Mouse (Mus musculus) intestine, embryonic 14.5 days (tissue): ENCODE measurements at regions not wholly inside any gene's neighbourhood (a gene's known extent, or its start where the extent isn't known, plus 50 kb on each side); places are given as distances from the start of the nearest gene placed in this dataset.

Experiments
- ATAC-seq: fragments of 200-750 bp; cut with Nextera tagmentation; replicated peaks from 2 replicates; pipeline ENCODE4 v1.8.0; 2017; ENCODE audit warnings: low read depth, moderate number of reproducible peaks, moderate TSS enrichment, moderate library complexity; ENCODE audit not compliant: low FRiP score, low TSS enrichment
- DNase-seq: peaks from one replicate; pipeline ENCODE4 v3.0.0-alpha.2; 2018; ENCODE audit warnings: low spot score
- H3K27ac ChIP-seq: fragments of 300-500 bp; sonication (generic); 2 replicates; pipeline ENCODE4 v1.5.1; 2014; ENCODE audit warnings: low read depth, mild to moderate bottlenecking, control low read depth
- H3K27me3 ChIP-seq: fragments of 300-500 bp; sonication (generic); replicated peaks from 2 replicates; pipeline ENCODE4 v1.6.1; 2014; ENCODE audit warnings: low read length, control low read depth; ENCODE audit not compliant: control insufficient read depth, insufficient read depth
- H3K36me3 ChIP-seq: fragments of 300-500 bp; sonication (generic); 2 replicates; pipeline ENCODE4 v1.6.1; 2014; ENCODE audit warnings: low read length, control low read depth; ENCODE audit not compliant: control insufficient read depth, insufficient read depth
- H3K4me1 ChIP-seq: fragments of 300-500 bp; sonication (generic); replicated peaks from 2 replicates; pipeline ENCODE4 v1.6.1; 2014; ENCODE audit warnings: low read length, control low read depth, mixed read lengths; ENCODE audit not compliant: control insufficient read depth, insufficient read depth
- H3K4me2 ChIP-seq: fragments of 300-500 bp; sonication (generic); 2 replicates; pipeline ENCODE4 v1.6.1; 2014; ENCODE audit warnings: low read length
- H3K4me3 ChIP-seq: fragments of 300-500 bp; sonication (generic); 2 replicates; pipeline ENCODE4 v1.5.1; 2014; ENCODE audit warnings: low read depth, low read length, control low read depth, mixed read lengths
- H3K9ac ChIP-seq: fragments of 300-500 bp; sonication (generic); 2 replicates; pipeline ENCODE4 v1.6.1; 2014; ENCODE audit warnings: mild to moderate bottlenecking, low read length
- H3K9me3 ChIP-seq: fragments of 300-500 bp; sonication (generic); 2 replicates; pipeline ENCODE4 v1.6.1; 2016; ENCODE audit warnings: low read length, control low read depth; ENCODE audit not compliant: control insufficient read depth
- WGBS: fragments of 180-500 bp; shearing (Covaris S2); extraction: QIAGEN DNeasy Blood & Tissue Kit; methylation state at CpG from one replicate; pipeline ENCODE4 v1.1.7; 2014; 5-methylcytosine and 5-hydroxymethylcytosine counted together

DNA sequence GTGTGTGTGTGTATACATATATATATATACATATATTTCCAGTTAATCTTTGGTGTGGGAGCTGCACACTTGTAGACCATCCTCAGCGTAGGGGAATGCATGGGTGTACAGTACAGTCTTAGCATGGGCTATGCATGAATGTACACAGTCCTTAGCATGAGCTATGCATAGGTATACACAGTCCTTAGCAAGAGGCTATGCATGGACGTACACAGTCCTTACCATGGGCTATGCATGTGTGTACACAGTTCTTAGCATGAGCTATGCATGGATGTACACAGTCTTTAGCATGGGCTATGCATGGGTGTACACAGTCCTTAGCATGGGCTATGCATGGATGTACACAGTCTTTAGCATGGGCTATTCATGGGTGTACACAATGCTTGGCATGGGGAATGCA, 70.5 kb downstream of the Rchy1 start:
- H3K4me2 ChIP-seq: no peak overlapping the region
- DNase-seq: no peak
- no peak overlapping the region for H3K27ac ChIP-seq
- H3K9ac ChIP-seq: no peak overlapping the region
- H3K9me3 ChIP-seq: 0 out of 2 replicates have a peak, but pooled peaks cover 2% of the 10 kb centered on the region
- no peaks in the 10 kb centered on the region for H3K36me3 ChIP-seq
- ATAC-seq: no peak
- no peak overlapping the region for H3K4me3 ChIP-seq
- 87% methylated on average over 2 of the region's 2 CpGs for WGBS
- H3K27me3 ChIP-seq: no peaks in the 10 kb centered on the region
- H3K4me1 ChIP-seq: no peaks in the 10 kb centered on the region

- H3K9ac ChIP-seq: no peak overlapping the region
- 77% methylated on average over 1 of the region's 1 CpGs for WGBS
- ATAC-seq: no peak
- H3K27me3 ChIP-seq: no peaks in the 10 kb centered on the region
- DNase-seq: no peak
- no peaks in the 10 kb centered on the region for H3K36me3 ChIP-seq
- no peak overlapping the region for H3K4me2 ChIP-seq
- no peak overlapping the region for H3K4me3 ChIP-seq
- no peak overlapping the region for H3K27ac ChIP-seq
- H3K4me1 ChIP-seq: no peaks in the 10 kb centered on the region
- 0 out of 2 replicates have a peak, but pooled peaks cover 2% of the 10 kb centered on the region for H3K9me3 ChIP-seq
Observed at GRCm38 (mm10) chr5:91881771-91882170, 81.1 kb downstream of the Rchy1 start.

- DNase-seq (no peak), ATAC-seq (no peak)
- 94% methylated on average over 3 of the region's 3 CpGs for WGBS
Observed at GRCm38 (mm10) chr5:91880231-91880630, 82.6 kb downstream of the Rchy1 start.

DNA sequence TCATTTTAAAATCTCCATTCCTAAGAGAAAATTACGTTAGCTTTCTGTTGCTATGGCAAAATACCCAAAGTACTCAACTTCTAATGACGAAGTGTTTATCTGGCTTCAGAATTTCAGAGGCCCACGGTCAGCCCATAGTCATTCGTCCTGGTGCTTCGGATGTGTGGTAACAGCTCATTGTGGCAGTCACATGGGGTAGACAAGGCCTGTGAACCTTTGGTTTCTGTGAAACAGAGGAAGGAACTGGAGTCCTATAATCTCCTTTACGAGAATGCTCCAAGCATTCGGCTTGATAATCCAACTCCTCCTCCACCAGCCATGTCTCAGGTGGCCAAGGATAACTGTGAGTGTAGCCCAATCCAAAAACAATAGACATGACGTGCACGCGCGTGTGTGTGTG, 84.2 kb downstream of the Rchy1 start:
- Histone ChIP-seq H3K9ac (no peak overlapping the region), H3K4me1 (no peaks in the 10 kb centered on the region), H3K9me3 (0 out of 2 replicates have a peak, but pooled peaks cover 2% of the 10 kb centered on the region), H3K4me3 (no peak overlapping the region), H3K27me3 (no peaks in the 10 kb centered on the region), H3K27ac (no peak overlapping the region), H3K4me2 (no peak overlapping the region), H3K36me3 (no peaks in the 10 kb centered on the region)
- ATAC-seq (no peak), DNase-seq (no peak)
- WGBS: 77% methylated on average over 11 of the region's 11 CpGs

More at GRCm38 (mm10) chr5:91880231-91880630, 82.6 kb downstream of the Rchy1 start:
- Histone ChIP-seq H3K9ac (no peak overlapping the region), H3K4me3 (no peak overlapping the region), H3K27ac (no peak overlapping the region), H3K4me2 (no peak overlapping the region), H3K9me3 (0 out of 2 replicates have a peak, but pooled peaks cover 2% of the 10 kb centered on the region), H3K27me3 (no peaks in the 10 kb centered on the region), H3K4me1 (no peaks in the 10 kb centered on the region), H3K36me3 (no peaks in the 10 kb centered on the region)

DNA sequence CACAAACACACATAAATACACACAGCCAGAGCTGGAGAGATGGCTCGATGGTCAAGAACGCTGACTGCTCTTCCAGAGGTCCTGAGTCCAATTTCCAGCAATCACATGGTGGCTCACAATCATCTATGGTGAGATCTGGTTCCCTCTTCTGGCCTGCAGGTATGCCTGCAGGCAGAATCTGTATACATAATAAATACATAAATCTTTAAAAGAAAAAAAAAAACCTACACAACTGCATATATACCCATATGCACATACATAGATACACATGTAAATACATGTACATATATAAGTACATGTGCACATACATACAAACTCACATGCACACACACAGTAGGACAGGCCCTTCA, 86.2 kb downstream of the Rchy1 start:
- H3K9ac ChIP-seq: no peak overlapping the region
- H3K4me2 ChIP-seq: no peak overlapping the region
- no peak overlapping the region for H3K27ac ChIP-seq
- H3K4me1 ChIP-seq: no peaks in the 10 kb centered on the region
- 78% methylated on average over 2 of the region's 2 CpGs for WGBS
- ATAC-seq: no peak
- no peaks in the 10 kb centered on the region for H3K36me3 ChIP-seq
- H3K27me3 ChIP-seq: no peaks in the 10 kb centered on the region
- no peaks in the 10 kb centered on the region for H3K9me3 ChIP-seq
- H3K4me3 ChIP-seq: no peak overlapping the region
- DNase-seq: no peak

GRCm38 (mm10) chr5:91875875-91876681, 86.8 kb downstream of the Rchy1 start:
- ATAC-seq (no peak), DNase-seq (no peak)
- Histone ChIP-seq H3K4me3 (no peak overlapping the region), H3K4me2 (no peak overlapping the region), H3K4me1 (no peaks in the 10 kb centered on the region), H3K27ac (no peak overlapping the region), H3K27me3 (no peaks in the 10 kb centered on the region), H3K9ac (no peak overlapping the region), H3K9me3 (no peaks in the 10 kb centered on the region), H3K36me3 (no peaks in the 10 kb centered on the region)
- 59% methylated on average over 10 of the region's 10 CpGs for WGBS

- Histone ChIP-seq H3K9me3 (no peaks in the 10 kb centered on the region), H3K36me3 (no peaks in the 10 kb centered on the region), H3K27ac (no peak overlapping the region), H3K4me1 (no peaks in the 10 kb centered on the region), H3K4me2 (no peak overlapping the region), H3K27me3 (no peaks in the 10 kb centered on the region), H3K9ac (no peak overlapping the region), H3K4me3 (no peak overlapping the region)
- ATAC-seq (no peak), DNase-seq (no peak)
- WGBS: 94% methylated on average over 1 of the region's 1 CpGs
Observed at GRCm38 (mm10) chr5:91872816-91873215, 90.1 kb downstream of the Rchy1 start.

DNA sequence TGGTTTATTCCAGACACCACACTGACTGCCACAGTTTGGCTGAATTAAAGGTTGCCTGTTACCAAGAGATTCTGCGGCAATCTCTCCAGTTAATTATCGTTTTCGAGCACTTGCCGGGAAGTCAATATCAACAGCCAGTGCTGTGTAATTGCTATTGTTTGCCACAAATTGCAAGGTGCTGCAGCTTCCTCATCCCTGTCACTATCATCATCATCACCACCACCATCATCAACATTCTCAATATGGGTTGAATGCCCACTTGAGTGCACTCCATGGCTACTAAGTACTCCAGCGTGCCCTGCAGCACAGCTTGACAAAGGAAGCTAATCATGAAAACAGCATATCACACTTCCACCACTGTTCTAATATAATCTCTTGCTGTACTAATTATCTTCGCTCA, 93.1 kb downstream of the Rchy1 start:
- WGBS: 92% methylated on average over 6 of the region's 6 CpGs
- Histone ChIP-seq H3K9me3 (no peaks in the 10 kb centered on the region), H3K9ac (no peak overlapping the region), H3K4me3 (no peak overlapping the region), H3K27me3 (no peaks in the 10 kb centered on the region), H3K4me2 (no peak overlapping the region), H3K27ac (no peak overlapping the region), H3K4me1 (no peaks in the 10 kb centered on the region), H3K36me3 (no peaks in the 10 kb centered on the region)
- no peak for DNase-seq
- ATAC-seq: no peak

DNA sequence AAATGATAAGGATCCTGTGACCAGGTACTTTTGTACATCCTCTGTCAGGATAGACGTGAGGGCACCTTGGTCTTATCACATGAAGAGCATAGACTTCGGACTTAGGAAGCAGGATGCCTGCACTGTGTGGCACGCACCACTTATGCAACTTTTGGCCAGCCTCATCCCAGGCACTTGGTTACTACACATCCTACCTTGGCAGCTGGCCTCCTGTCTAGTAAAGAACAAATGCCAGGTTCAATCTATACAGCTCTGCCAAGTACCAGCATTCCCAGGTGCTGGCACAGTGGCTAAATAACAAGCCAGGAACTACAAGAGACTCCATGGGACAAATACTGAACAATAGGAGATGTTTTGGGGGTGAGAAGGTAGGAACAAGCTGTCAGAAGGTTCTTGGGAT, 96.7 kb downstream of the Rchy1 start:
- 86% methylated on average over 3 of the region's 3 CpGs for WGBS
- Histone ChIP-seq H3K27ac (no peak overlapping the region), H3K9me3 (no peaks in the 10 kb centered on the region), H3K4me1 (no peaks in the 10 kb centered on the region), H3K36me3 (no peaks in the 10 kb centered on the region), H3K4me2 (no peak overlapping the region), H3K27me3 (no peaks in the 10 kb centered on the region), H3K9ac (no peak overlapping the region), H3K4me3 (no peak overlapping the region)
- ATAC-seq (no peak), DNase-seq (no peak)
